Mouse (Mus musculus) right cerebral cortex, postnatal 14 days (tissue): ENCODE results near the gene Fancl.
"Not testable (repeated sequence)": the region's sequence is repeated elsewhere in the genome, so short reads cannot be mapped to it uniquely, and the experiment has no call there.

Source experiments
- DNase-seq: peaks from one replicate; pipeline ENCODE4 v3.0.0; 2022

The Fancl gene

DNA sequence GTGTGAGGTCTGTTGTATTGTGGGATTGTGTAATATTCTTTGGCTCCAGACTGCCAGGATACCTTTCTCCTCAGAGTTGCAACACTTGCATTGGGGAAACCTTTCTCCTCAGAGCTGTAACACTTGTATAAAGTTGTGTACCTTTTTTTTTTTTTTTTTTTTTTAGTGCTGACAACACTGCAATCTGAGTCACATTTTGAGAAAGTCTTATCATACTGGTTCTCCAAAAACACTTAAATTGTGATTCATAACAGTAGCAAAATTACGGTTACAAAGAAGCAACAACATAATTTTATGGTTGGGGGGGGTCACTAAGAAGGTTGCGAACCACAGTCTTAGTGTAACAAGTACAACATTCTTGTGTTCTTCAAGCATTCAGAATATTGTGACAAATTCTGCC, at the start of gene Fancl:
Gene Fancl (plus strand): TSS at position 165 of the 400 bp plus-strand sequence.
- no peak for DNase-seq

DNA sequence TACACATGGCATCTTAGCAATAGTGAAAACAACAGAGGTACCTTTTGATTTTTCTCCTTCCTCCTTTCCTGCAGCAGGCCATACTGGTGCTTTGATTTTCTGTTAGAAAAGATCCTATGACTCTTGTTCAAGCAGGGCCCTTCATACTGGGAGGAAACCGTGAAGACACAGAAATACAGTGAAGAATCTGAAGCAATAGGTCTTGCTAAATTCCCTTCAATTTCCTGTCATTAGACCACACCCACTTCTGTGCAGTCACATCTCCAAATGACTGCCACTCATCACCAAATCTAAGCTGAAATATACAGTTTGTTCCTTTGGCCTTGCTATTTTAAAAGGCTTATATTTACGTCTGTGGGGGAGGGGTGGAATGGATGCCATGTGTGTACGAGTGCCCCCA, 49.1 kb upstream of the Fancl start:
- DNase-seq = no peak

DNA sequence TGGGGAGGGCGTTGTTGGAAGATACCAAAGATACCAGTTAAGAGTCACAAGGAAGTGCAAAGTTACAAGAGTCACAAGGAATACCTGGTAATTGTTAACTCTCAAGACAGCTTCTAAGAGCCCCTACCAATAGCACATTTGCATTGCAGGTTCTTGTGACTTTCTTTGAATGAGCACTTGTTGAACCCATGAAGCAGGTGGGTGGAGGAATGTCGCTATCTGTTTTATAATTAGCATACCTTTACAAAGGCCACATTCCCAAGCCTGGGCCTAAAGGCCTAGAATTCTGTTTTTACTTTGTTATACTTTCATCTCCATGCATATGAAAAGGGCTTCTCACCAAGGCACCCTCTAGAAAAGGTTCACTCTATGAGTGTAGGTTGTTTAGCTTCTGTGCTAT, 15.8 kb upstream of the Fancl start:
- DNase-seq = not testable (repeated sequence)

DNA sequence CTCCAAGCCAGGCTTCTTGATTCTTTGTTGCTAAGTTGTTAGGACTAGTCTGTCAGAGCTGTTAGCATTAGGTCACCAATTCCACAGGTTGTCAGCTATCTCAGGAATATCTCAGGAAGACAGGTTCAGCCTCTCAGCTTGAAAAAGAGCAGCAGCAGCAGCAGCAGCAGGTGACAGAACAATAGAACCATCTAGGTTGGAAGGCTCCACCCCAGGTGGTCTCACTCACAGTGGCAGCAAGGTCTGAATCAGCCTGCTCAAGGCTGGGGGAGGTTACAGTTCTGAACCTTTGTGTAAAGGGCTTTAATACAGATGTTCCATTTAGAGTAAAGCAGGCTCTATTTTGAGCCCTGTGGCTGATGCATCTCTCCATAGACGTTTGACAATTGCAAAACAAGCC, 14.0 kb upstream of the Fancl start:
- DNase-seq = not testable (repeated sequence)

DNA sequence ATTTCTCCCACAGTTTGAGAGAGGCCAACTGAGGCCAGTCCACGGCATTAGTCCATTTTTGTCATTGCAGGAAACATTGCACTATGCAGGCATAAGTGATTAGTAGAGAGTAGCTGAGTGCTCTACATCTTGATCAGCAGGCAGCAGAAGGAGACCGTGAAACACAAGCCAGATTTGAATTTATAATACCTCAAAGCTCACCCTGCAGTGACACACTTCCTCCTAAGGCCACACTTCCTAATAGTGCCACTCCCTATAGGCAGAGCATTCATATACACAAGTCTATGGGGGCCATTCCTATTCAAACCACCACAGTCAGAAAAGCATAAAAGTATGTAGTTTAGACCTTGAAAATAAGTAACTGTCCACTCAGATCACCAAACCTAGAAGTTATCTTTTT, 11.8 kb upstream of the Fancl start:
- DNase-seq = no peak

DNA sequence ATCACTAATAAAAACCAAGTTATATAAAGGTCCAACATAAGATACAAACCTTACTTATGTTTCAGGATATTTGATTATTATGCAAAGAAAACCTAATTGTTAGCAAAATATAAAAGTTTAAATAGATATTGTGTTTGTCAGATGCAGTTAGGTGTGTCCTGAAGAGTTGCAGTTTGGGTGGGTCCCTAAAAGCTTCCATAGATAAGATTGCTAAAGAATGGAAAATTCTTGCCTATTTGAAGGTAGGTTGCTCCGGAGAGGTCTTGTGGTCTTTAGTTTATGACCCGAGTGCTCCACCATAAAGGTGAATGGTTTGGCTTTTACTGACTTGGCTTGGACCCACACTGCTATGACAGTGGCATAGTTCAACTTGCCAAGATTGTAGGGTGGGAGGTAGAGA, 7.9 kb upstream of the Fancl start:
- no peak for DNase-seq

DNA sequence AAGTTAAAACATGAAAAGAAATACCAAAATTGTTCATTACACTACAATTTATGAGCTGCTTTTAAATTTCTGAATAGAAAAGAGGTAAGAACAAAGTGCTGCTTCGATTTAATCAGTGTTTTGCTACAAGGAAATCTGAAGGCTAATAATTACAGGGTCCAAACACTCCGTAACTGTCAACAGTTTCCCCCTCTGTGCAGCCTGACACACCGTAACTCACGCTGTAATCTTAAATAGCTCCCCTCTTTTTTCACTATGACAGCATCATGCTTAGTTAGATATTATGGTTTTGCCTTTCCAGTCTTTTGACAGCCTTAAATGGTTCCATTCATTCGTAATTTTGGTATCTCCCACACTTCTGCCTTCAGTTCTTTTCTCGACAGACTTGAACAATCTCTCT, 4.4 kb upstream of the Fancl start:
- no peak for DNase-seq

DNA sequence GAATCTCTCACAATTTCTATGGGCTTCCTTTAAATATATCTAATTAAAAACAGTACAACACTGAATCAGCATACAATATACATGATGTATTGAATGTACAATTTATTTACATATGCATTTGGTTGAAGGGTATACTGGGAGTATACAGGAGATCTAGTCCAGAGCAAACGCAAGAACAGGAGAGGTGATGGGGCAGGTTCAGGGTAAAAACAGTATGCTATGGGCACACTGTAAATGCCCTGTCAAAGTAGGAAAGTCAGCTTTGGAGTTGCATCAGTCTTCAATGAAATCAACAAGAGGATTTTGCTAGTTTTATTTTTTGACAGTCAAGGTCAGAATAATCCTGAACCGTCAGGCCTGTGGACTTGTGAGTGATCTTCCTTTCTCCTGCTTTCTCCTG, 743 bp downstream of the Fancl start:
- no peak for DNase-seq

DNA sequence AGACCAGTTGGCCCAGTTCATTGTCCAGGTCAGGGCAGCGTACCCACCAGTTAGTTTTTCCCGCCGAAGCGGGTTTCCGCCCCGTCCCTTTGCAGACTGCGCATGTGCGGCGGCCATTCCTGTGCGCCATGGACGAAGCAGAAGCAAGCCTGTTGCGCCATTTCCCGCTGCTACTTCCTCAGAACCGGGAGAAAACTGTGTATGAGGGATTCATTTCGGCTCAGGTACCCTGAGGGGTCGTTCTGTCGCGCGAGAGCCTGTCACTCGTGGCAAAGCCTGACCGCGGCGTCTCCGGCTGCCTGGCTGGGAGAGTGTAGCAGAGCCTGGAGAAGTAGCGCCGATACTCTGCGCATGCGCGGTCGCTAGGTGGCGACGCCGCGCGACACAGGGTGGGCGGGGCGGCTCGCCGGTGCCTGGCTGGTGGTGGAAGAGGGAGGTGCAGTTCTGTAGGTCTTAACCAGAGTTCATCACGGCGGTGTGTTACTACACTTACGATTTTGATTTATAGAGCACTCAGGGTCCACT, 1.2 kb downstream of the Fancl start:
- peak; percentile 95 for DNase-seq

DNA sequence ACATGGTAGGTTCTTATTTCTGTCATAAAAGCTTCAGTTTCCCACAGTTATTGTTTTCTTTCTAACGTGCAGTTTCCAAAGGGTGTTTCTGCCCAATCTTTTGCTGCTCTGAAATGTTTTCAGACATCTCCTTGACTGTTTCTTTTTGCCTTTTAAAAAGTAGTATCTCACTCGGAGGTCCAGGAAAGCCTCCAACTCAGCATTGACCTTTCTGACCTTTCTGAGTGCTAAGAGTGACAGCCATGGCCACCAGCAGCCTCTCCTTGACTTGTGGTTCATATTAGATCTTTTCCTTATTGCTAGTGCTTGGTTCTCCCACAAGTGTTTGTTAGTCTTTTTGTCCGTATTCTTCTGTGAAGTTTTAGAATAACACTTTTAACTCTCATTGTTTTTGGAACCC, 9.6 kb downstream of the Fancl start:
- no peak for DNase-seq

DNA sequence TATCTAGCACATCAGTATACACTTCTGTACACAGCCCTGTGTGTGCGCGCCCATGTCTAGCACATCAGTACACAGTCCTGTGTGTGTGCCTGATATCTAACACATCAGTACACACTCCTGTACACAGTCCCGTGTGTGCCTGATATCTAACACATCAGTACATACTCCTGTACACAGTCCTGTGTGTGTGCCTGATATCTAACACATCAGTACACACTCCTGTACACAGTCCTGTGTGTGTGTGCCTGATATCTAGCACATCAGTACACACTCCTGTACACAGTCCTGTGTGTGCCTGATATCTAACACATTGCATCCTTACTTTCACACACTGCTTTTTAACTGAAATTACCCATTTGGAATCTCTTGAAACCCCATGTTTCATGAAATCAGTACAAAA, 27.0 kb downstream of the Fancl start:
- no peak for DNase-seq

DNA sequence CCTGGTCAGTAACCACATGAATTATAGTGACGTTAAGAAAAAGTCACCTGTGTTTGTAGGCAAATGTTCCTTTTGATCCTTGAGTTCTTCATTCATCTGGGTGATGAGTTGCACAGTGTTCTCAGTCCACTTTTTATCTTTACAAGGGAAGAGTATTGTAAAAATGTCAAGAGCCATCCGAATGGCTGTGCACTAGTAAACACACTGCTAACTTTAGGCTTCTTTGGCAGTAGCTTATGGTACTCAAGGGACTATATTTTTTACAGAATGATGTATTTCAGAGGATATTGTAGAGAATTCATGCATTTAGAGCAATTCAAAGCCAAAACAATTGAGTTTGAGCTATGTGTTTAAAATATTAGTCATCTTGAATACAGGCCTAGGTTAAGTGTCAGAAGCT, 35.5 kb downstream of the Fancl start:
- DNase-seq = no peak

DNA sequence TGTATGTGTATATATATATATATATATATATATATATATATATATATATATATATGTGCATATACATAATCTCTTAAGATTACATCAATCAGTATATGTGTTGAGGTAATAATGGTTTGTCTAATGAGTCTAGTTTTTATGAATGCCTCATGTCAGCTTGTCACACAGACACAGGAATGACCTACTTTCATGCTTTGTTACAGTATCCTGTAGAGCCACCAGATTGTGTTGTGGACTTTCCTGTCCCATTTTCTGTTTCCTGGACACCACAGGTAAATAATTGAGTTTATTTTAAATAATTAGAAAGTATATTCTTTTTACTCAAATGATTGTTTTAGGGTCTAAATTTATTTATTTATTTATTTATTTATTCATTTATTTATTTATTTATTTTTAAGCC, 48.3 kb downstream of the Fancl start:
- no peak for DNase-seq

DNA sequence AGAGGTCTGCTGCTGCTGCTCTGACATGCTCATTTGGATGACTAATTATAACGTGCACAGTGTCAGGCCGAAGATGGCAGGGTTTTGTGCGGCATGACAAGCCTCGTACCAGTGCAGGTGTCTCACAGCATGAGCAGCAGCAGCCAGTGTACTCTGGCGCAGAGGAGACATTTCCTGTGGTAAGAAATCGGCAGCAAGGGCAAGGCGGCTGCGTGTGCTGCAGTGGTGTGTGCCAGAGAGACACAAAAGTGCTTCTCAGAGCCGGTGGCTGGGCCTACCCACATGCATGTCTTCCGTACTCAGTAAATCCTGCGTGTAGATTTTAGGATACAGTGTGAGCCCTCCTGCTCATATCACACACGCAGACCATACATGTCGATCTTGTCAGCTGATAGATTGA, 51.9 kb downstream of the Fancl start:
- DNase-seq = no peak

DNA sequence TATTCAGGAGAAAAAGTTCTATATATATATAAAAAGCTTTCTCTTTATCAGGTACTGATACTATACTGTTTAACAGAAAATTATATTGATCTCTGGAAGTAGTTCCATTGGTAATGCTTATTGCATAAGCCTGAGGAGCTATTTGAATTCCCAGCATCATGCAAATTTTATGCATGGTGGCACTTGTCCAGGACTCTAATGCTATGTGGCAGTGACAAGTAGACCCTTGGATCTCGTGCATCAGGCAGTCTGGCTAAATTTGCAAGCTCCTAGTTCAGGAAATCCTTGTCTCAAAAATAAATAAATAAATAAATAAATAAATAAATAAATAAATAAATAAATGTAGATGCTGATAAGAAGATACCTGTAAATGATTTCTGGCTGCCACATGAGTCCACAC, 55.2 kb downstream of the Fancl start:
- no peak for DNase-seq

DNA sequence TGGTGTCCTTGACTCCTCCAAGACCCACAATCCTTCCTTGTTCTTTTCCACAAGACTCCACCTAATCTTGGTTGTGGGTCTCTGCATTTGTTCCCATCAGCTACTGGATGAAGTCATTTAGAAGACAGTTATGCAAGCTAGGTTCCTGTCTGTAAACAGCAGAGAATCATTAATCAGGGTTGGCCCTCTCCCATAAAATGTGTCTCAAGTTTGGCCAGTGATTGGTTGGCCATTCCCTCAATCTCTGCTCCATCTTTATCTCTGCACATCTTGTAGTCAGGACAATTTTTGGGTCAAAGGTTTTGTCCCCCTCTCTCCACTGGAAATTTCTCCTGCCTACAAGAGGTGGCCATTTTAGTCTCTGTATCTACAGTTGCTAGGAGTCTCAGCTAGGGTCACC, 58.4 kb downstream of the Fancl start:
- no peak for DNase-seq

DNA sequence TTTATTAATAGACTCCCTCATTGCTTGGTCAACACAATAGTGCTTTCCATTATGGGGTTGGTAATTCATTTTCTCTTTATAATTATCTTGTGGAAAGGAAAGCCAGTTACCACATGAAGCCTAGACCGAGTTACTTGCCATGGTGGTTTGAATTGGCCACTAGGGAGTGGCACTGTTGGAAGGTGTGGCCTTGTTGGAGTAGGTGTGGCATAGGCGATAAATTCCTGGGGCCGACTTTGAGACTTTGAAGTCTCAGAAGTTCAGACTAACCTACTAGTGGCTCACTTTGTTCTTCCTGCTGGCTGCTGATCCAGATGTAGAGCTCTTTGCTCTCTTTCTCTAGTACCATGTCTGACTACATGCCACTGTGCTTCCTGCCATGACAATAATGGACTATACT, 63.9 kb downstream of the Fancl start:
- no peak for DNase-seq

DNA sequence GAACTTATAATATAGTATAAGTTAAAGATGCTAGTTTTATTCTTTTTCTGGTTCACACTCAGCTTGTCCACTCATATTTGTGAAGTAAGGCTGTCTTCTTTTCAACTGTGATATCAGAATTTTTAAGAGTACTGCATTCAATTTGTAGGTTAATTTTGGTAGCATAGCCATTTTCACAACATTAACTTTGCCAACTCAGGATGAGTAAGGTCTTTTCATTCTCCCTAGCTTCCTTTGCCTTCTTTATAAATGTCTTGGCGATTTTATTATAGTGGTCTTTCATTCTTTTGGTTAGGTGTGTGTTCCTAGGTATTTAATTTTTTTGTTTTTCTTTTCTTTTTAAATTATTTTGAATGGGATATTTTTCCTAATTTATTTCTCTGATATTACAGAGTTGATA, 64.7 kb downstream of the Fancl start:
- no peak for DNase-seq

DNA sequence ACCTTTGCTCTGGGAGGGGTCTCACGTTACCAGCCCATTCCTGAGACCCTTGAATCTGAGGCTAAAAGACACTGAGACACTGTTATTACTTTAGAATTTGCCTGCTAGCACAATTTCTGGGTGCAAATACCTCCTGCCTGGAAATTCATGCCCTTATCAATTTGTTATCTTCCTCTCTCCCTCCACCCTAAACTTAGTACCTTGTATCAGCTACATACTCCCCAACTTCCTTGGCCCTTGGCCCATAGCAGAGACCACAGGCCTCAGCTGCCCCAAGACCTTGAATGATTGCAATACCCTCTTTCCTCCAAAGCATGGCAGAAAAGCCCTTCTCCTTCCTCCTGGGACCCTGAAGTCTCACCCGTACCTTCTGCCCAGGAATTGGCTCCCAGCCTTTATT, 65.3 kb downstream of the Fancl start:
- DNase-seq = no peak

DNA sequence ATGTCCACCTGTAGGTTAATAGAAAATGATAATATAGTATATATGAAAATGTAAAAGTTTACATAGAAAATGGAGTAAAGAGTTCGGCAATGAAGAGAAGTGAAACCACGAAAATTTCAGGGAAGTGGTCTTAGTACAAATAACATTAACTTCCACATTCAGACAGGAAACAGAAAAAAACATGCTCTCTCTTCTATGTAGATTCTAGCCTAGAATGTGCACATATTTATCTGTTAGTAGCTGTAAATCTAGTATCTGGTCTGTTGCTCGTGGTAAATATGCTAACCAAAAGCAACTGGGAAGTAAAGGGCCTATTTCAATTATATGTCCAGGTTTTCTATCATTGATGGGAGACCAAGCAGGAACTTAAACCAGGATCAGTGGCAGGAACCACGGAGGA, 66.8 kb downstream of the Fancl start:
- no peak for DNase-seq

DNA sequence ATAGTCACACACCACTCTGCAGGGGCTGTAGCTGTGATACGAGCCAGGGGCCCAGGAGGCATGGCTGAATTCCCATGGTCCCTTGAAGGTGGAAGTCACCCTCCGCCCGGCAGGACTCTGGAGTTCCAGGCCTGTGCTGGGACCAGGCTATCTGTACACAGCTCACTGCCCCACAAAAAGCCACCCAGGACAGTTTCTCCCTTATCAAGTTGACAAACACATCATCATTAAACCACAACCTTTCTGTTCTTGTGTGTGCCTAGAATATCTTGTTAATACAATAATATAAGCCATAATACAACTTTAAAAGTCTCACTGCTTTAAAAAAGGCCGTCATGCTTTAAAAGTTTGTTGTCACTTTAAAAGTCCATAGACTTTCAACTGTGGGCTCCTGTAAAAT, 68.1 kb downstream of the Fancl start:
- DNase-seq = no peak

DNA sequence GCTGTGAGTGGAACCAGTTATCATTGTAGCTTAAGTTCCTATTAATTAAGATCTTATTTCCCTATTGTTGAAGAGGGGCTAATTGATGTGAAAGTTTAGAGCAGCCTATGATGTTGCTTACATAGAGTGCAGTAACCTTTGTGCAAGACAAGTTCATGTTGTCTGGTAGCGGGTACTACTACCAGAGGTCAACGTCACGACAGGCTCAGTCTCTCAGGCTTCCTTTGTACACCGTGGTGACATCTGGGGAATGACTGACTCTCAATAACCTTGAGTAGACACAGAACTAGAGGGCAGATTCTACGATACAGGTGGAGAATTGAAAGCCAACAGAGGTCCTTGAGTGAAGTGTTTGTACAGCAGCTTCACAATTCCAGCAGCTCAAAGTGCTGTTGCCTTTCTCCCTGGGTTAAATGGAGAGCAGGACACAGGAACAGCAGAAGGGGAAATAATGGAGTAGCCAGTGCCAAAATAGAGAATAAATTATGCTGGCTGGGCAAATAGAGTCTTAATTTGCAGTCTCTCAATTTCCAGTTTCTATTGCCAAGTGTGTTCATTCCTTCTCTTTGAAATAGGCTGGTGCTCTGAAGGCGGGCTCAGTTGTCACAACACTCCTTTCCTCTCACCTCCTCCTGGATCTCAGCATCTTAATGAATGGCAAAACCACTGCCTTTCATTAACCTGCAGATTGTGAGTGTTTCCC, 91.3 kb downstream of the Fancl start:
- no peak for DNase-seq

DNA sequence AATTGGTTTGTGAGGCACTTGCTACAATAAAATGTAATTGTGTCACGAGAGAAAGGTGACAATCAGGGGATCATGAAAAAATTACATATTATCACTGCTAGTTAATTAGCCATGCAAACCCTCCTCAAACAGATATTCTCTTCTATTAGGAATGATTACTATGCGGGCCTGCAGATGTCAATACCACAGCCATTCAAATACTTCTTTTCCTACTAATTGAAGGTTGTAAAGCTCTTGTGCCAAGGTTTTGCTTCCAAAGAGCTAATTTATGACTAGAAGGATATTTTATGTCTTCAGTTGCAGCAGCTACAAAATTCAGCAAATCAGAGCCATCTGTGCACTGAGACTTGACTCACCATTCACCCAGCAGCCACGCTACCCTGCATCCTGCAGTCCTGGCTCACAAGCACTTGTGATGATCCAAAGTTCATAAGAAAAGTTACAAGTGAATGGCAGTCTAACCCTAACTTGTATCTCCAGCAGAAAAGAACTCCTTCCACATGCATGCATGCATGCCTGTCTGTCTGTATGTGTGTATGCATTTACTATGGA, 95.8 kb downstream of the Fancl start:
- DNase-seq = no peak

DNA sequence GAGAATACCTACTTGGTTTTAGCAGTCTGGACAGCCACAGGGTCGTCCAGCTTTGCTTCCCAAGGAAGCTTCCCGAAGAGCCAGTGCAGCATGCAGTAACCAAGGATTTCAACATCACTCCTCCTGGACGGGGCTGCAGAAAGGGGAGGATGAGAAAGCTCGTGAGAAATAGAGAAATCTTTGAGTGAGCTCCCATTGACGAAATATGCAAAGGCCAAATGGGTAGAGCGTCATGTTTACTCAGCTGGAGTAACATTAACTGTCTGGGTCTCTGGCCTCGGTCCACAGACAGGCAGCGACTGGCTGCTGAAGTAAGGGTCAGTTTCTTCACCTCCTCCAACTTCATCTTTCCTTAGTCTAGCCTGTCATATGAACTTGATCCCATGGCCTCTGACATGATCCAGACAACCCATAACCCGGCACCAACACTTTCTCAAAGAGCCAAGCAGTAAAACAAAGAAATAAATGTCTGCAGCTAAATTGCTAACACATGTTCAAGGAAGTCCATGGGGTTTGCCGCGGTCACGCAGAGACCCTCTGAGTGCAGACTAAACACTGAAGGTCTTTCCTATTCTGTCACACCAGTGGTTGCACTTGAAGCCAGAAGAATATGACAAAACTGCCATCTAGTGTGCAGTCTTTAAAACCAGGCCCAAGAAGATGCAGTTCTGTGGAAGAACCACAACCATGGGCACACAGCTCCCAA, 104.0 kb downstream of the Fancl start:
- peak; percentile 6 for DNase-seq
